Mouse (Mus musculus) hindbrain, embryonic 15.5 days (tissue): ENCODE data around the gene Sh2d3c. TPM values are rescaled to one million over a fixed set of nuclear protein-coding genes. Genes with fewer than 3 reads are reported as not detected.

ENCODE experiments used
- ATAC-seq: fragments of 200-750 bp; cut with Nextera tagmentation; 2 replicates; pipeline ENCODE4 v1.8.0; 2017; ENCODE audit warnings: low read depth, moderate number of reproducible peaks, moderate TSS enrichment; ENCODE audit not compliant: low FRiP score
- H3K27ac ChIP-seq: fragments of 300-500 bp; sonication (generic); replicated peaks from 2 replicates; pipeline ENCODE4 v1.5.1; 2015; ENCODE audit warnings: mild to moderate bottlenecking, inconsistent platforms
- H3K27me3 ChIP-seq: fragments of 300-500 bp; sonication (generic); 2 replicates; pipeline ENCODE4 v1.6.1; 2015; ENCODE audit warnings: control low read depth, inconsistent platforms
- H3K36me3 ChIP-seq: fragments of 300-500 bp; sonication (generic); 2 replicates; pipeline ENCODE4 v1.6.1; 2015; ENCODE audit warnings: control low read depth, inconsistent platforms
- H3K4me1 ChIP-seq: fragments of 300-500 bp; sonication (generic); replicated peaks from 2 replicates; pipeline ENCODE4 v1.6.1; 2015; ENCODE audit warnings: control low read depth, inconsistent platforms
- H3K4me2 ChIP-seq: fragments of 300-500 bp; sonication (generic); 2 replicates; pipeline ENCODE4 v1.6.1; 2015; ENCODE audit warnings: moderate library complexity, mild to moderate bottlenecking, inconsistent platforms
- H3K4me3 ChIP-seq: fragments of 300-500 bp; sonication (generic); 2 replicates; pipeline ENCODE4 v1.5.1; 2015; ENCODE audit warnings: mild to moderate bottlenecking, inconsistent platforms
- H3K9ac ChIP-seq: fragments of 300-500 bp; sonication (generic); 2 replicates; pipeline ENCODE4 v1.6.1; 2015; ENCODE audit warnings: inconsistent platforms
- H3K9me3 ChIP-seq: fragments of 300-500 bp; sonication (generic); 2 replicates; pipeline ENCODE4 v1.6.1; 2016; ENCODE audit warnings: control low read depth, inconsistent platforms
- WGBS: fragments of 180-500 bp; shearing (Covaris S2); methylation state at CpG from one replicate; pipeline ENCODE4 v1.1.7; 2015; 5-methylcytosine and 5-hydroxymethylcytosine counted together
- polyA plus RNA-seq: library from polyadenylated mRNA; unstranded; fragments of >200 nt; fragmentation: Nextera tagmentation; extraction: Ambion mirVana; gene quantifications from 2 replicates; pipeline ENCODE4 v1.2.1, GENCODE M21; 2015

Sh2d3c gene
- polyA plus RNA-seq, result 50.1 and 53.3 TPM in 2 replicates

- H3K9ac ChIP-seq, result no peak within 1 kb of the TSS
- peak; percentile 13; the same call in 1 of the 2 replicates for ATAC-seq
- H3K9me3 ChIP-seq, result no peaks in the 10 kb centered on the region
- H3K36me3 ChIP-seq, result no peaks in the 10 kb centered on the region
- H3K4me1 ChIP-seq, result 0 out of 2 replicates have a peak, but pooled peaks cover 5% of the 10 kb centered on the region
- no peak within 1 kb of the TSS for H3K4me2 ChIP-seq
- no peaks in the 10 kb centered on the region for H3K27me3 ChIP-seq
- WGBS, result 38% methylated on average over 8 of the region's 8 CpGs
- no peak within 1 kb of the TSS for H3K27ac ChIP-seq
- no peak within 1 kb of the TSS for H3K4me3 ChIP-seq
These were observed at the start of gene Sh2d3c for GRCm38 (mm10) chr2:32720681-32721229. Gene Sh2d3c (plus strand): TSS chr2:32721055.

GRCm38 (mm10) chr2:32671147-32671546, 49.7 kb upstream of the Sh2d3c start:
- Histone ChIP-seq H3K4me1 (0 out of 2 replicates have a peak, but pooled peaks cover 8% of the 10 kb centered on the region), H3K27me3 (no peaks in the 10 kb centered on the region), H3K36me3 (no peaks in the 10 kb centered on the region), H3K9me3 (no peaks in the 10 kb centered on the region), H3K4me3 (no peak overlapping the region), H3K9ac (no peak overlapping the region), H3K27ac (no peak overlapping the region), H3K4me2 (no peak overlapping the region)
- 90% methylated on average over 9 of the region's 9 CpGs for WGBS
- ATAC-seq, result no peak

GRCm38 (mm10) chr2:32671907-32672595, 48.8 kb upstream of the Sh2d3c start:
- no peaks in the 10 kb centered on the region for H3K36me3 ChIP-seq
- no peaks in the 10 kb centered on the region for H3K9me3 ChIP-seq
- 0 out of 2 replicates have a peak, but pooled peaks cover 8% of the 10 kb centered on the region for H3K4me1 ChIP-seq
- H3K4me3 ChIP-seq, result no peak overlapping the region
- H3K27ac ChIP-seq, result no peak overlapping the region
- 68% methylated on average over 9 of the region's 9 CpGs for WGBS
- no peak overlapping the region for H3K4me2 ChIP-seq
- H3K9ac ChIP-seq, result no peak overlapping the region
- ATAC-seq, result no peak
- no peaks in the 10 kb centered on the region for H3K27me3 ChIP-seq

- Histone ChIP-seq H3K9me3 (no peaks in the 10 kb centered on the region), H3K4me3 (no peak overlapping the region), H3K27me3 (no peaks in the 10 kb centered on the region), H3K4me1 (0 out of 2 replicates have a peak, but pooled peaks cover 1% of the 10 kb centered on the region), H3K27ac (no peak overlapping the region), H3K4me2 (no peak overlapping the region), H3K9ac (no peak overlapping the region), H3K36me3 (no peaks in the 10 kb centered on the region)
- 87% methylated on average over 16 of the region's 16 CpGs for WGBS
- no peak for ATAC-seq
These were observed 47.5 kb upstream of the Sh2d3c start for GRCm38 (mm10) chr2:32673176-32673917.

- no peaks in the 10 kb centered on the region for H3K27me3 ChIP-seq
- peaks cover 6% of the 10 kb centered on the region for H3K4me1 ChIP-seq
- H3K9ac ChIP-seq, result no peak overlapping the region
- H3K36me3 ChIP-seq, result no peaks in the 10 kb centered on the region
- 90% methylated on average over 3 of the region's 3 CpGs for WGBS
- ATAC-seq, result no peak
- H3K4me3 ChIP-seq, result no peak overlapping the region
- no peak overlapping the region for H3K4me2 ChIP-seq
- H3K9me3 ChIP-seq, result no peaks in the 10 kb centered on the region
- H3K27ac ChIP-seq, result no peak overlapping the region
These were observed 44.0 kb upstream of the Sh2d3c start for GRCm38 (mm10) chr2:32676821-32677220.

- Histone ChIP-seq H3K4me2 (no peak overlapping the region), H3K9ac (no peak overlapping the region), H3K4me3 (no peak overlapping the region), H3K27me3 (no peaks in the 10 kb centered on the region), H3K4me1 (peaks cover 6% of the 10 kb centered on the region), H3K27ac (no peak overlapping the region), H3K36me3 (0 out of 2 replicates have a peak, but pooled peaks cover 4% of the 10 kb centered on the region), H3K9me3 (no peaks in the 10 kb centered on the region)
- WGBS, result 97% methylated on average over 7 of the region's 7 CpGs
- ATAC-seq, result no peak
These were observed 43.2 kb upstream of the Sh2d3c start for GRCm38 (mm10) chr2:32677683-32678082.

- WGBS, result 47% methylated on average over 7 of the region's 7 CpGs
- Histone ChIP-seq H3K9ac (no peak overlapping the region), H3K4me2 (no peak overlapping the region), H3K4me3 (no peak overlapping the region), H3K36me3 (peaks cover 10% of the 10 kb centered on the region; the same call in 1 of the 2 replicates), H3K27ac (no peak overlapping the region), H3K27me3 (no peaks in the 10 kb centered on the region), H3K4me1 (peaks cover 6% of the 10 kb centered on the region), H3K9me3 (no peaks in the 10 kb centered on the region)
- ATAC-seq, result peak; percentile 60
These were observed 40.8 kb upstream of the Sh2d3c start for GRCm38 (mm10) chr2:32680051-32680451.

- peaks cover 6% of the 10 kb centered on the region for H3K4me1 ChIP-seq
- peaks cover 21% of the 10 kb centered on the region for H3K36me3 ChIP-seq
- H3K27ac ChIP-seq, result no peak overlapping the region
- no peak overlapping the region for H3K4me3 ChIP-seq
- no peak overlapping the region for H3K4me2 ChIP-seq
- no peaks in the 10 kb centered on the region for H3K9me3 ChIP-seq
- ATAC-seq, result no peak
- no peak overlapping the region for H3K9ac ChIP-seq
- WGBS, result 87% methylated on average over 19 of the region's 19 CpGs
- no peaks in the 10 kb centered on the region for H3K27me3 ChIP-seq
These were observed 39.7 kb upstream of the Sh2d3c start for GRCm38 (mm10) chr2:32680961-32681650.

GRCm38 (mm10) chr2:32681754-32682153, 39.1 kb upstream of the Sh2d3c start:
- 70% methylated on average over 6 of the region's 6 CpGs for WGBS
- Histone ChIP-seq H3K27me3 (no peaks in the 10 kb centered on the region), H3K9ac (no peak overlapping the region), H3K36me3 (peaks cover 27% of the 10 kb centered on the region), H3K9me3 (no peaks in the 10 kb centered on the region), H3K4me2 (no peak overlapping the region), H3K27ac (no peak overlapping the region), H3K4me3 (no peak overlapping the region), H3K4me1 (peaks cover 6% of the 10 kb centered on the region)
- ATAC-seq, result no peak

- Histone ChIP-seq H3K4me1 (peaks cover 6% of the 10 kb centered on the region), H3K27me3 (no peaks in the 10 kb centered on the region), H3K4me3 (no peak overlapping the region), H3K9me3 (no peaks in the 10 kb centered on the region), H3K36me3 (peaks cover 35% of the 10 kb centered on the region), H3K9ac (no peak overlapping the region), H3K27ac (no peak overlapping the region), H3K4me2 (no peak overlapping the region)
- ATAC-seq, result no peak
- 80% methylated on average over 14 of the region's 14 CpGs for WGBS
These were observed 38.0 kb upstream of the Sh2d3c start for GRCm38 (mm10) chr2:32682721-32683417.

- WGBS, result 94% methylated on average over 10 of the region's 10 CpGs
These were observed 37.2 kb upstream of the Sh2d3c start for GRCm38 (mm10) chr2:32683701-32684100.

More at GRCm38 (mm10) chr2:32683701-32684100, 37.2 kb upstream of the Sh2d3c start:
- no peak for ATAC-seq
- H3K36me3 ChIP-seq, result peaks cover 35% of the 10 kb centered on the region
- H3K27ac ChIP-seq, result no peak overlapping the region
- no peak overlapping the region for H3K4me3 ChIP-seq
- H3K27me3 ChIP-seq, result no peaks in the 10 kb centered on the region
- peaks cover 6% of the 10 kb centered on the region for H3K4me1 ChIP-seq
- no peak overlapping the region for H3K4me2 ChIP-seq
- H3K9me3 ChIP-seq, result no peaks in the 10 kb centered on the region
- H3K9ac ChIP-seq, result no peak overlapping the region
